Mouse (Mus musculus): ENCODE measurements at regions not wholly inside any gene's neighbourhood (a gene's known extent, or its start where the extent isn't known, plus 50 kb on each side); places are given as distances from the start of the nearest gene placed in this dataset.

- H3K79me2 ChIP-seq (ENCODE audit: control insufficient read depth, insufficient read depth): no peaks in the 10 kb centered on the region
- TF ChIP-seq MAX (IDR thresholded peaks at IDR 0.05; ENCODE audit: low read depth): no peak
- no peak for TF ChIP-seq SRF (IDR thresholded peaks at IDR 0.05; ENCODE audit: control insufficient read depth, insufficient read length, low read depth)
- TF ChIP-seq TCF12 (IDR thresholded peaks at IDR 0.05; ENCODE audit: insufficient read depth, poor library complexity, severe bottlenecking): no peak
- no peak for TF ChIP-seq MYOG (IDR thresholded peaks at IDR 0.05; ENCODE audit: control insufficient read depth in 1 of 3, insufficient read depth in 1 of 3, insufficient read length in 2 of 3, low read depth in 2 of 3)
- no peak for TF ChIP-seq TCF3 (IDR thresholded peaks at IDR 0.05; ENCODE audit: insufficient read length, low read depth)
- no peak for TF ChIP-seq REST (IDR thresholded peaks at IDR 0.05; ENCODE audit: insufficient read depth, insufficient read length)
- no peak for TF ChIP-seq POLR2A (IDR thresholded peaks at IDR 0.05; ENCODE audit: insufficient read length, low read depth)
- TF ChIP-seq E2F4 (IDR thresholded peaks at IDR 0.05; ENCODE audit: insufficient read depth): no peak
- TF ChIP-seq USF1 (IDR thresholded peaks at IDR 0.05; ENCODE audit: low read depth): no peak
- TF ChIP-seq MYOD1 (IDR thresholded peaks at IDR 0.05; ENCODE audit: control insufficient read depth in 1 of 3, insufficient read length in 2 of 3, low read depth in 2 of 3): no peak
- no peak overlapping the region for H3K4me3 ChIP-seq
- H3K4me2 ChIP-seq (ENCODE audit: low read depth): no peak overlapping the region
- H3K27me3 ChIP-seq (ENCODE audit: control insufficient read depth, insufficient read depth, insufficient read length): no peaks in the 10 kb centered on the region
- H3K36me3 ChIP-seq (ENCODE audit: control insufficient read depth, insufficient read depth): no peaks in the 10 kb centered on the region
- no peak overlapping the region for H3ac ChIP-seq (ENCODE audit: control insufficient read depth, insufficient read length)
These were observed 76.6 kb downstream of the Arrdc3 start for GRCm38 (mm10) chr13:80959763-80960162.

GRCm38 (mm10) chr13:80961985-80962617, 78.9 kb downstream of the Arrdc3 start:
- peak overlapping the region; percentile 24 for H3K4me3 ChIP-seq
- H3K27me3 ChIP-seq (ENCODE audit: control insufficient read depth, insufficient read depth, insufficient read length): no peaks in the 10 kb centered on the region
- no peak overlapping the region for H3ac ChIP-seq (ENCODE audit: control insufficient read depth, insufficient read length)
- peak overlapping the region; percentile 97 for H3K4me2 ChIP-seq (ENCODE audit: low read depth)
- TF ChIP-seq TCF3 (IDR thresholded peaks at IDR 0.05; ENCODE audit: insufficient read length, low read depth) (no peak), SRF (IDR thresholded peaks at IDR 0.05; ENCODE audit: control insufficient read depth, insufficient read length, low read depth) (no peak), TCF12 (IDR thresholded peaks at IDR 0.05; ENCODE audit: insufficient read depth, poor library complexity, severe bottlenecking) (no peak), CEBPB (IDR thresholded peaks at IDR 0.05; ENCODE audit: insufficient read depth, poor library complexity, severe bottlenecking) (no peak), MYOG (IDR thresholded peaks at IDR 0.05; ENCODE audit: control insufficient read depth in 1 of 3, insufficient read depth in 1 of 3, insufficient read length in 2 of 3, low read depth in 2 of 3) (no peak), E2F4 (IDR thresholded peaks at IDR 0.05; ENCODE audit: insufficient read depth) (no peak), USF1 (IDR thresholded peaks at IDR 0.05; ENCODE audit: low read depth) (no peak), MAX (IDR thresholded peaks at IDR 0.05; ENCODE audit: low read depth) (no peak), POLR2A (IDR thresholded peaks at IDR 0.05; ENCODE audit: insufficient read length, low read depth) (no peak), REST (IDR thresholded peaks at IDR 0.05; ENCODE audit: insufficient read depth, insufficient read length) (no peak), POLR2AphosphoS2 (IDR thresholded peaks at IDR 0.05; ENCODE audit: insufficient read length, low read depth) (no peak), MYOD1 (IDR thresholded peaks at IDR 0.05; ENCODE audit: control insufficient read depth in 1 of 3, insufficient read length in 2 of 3, low read depth in 2 of 3) (no peak)
- H3K36me3 ChIP-seq (ENCODE audit: control insufficient read depth, insufficient read depth): no peaks in the 10 kb centered on the region
- H3K79me2 ChIP-seq (ENCODE audit: control insufficient read depth, insufficient read depth): no peaks in the 10 kb centered on the region

GRCm38 (mm10) chr13:80962789-80963590, 79.8 kb downstream of the Arrdc3 start:
- Histone ChIP-seq H3K4me3 (peak overlapping the region; percentile 24), H3ac (ENCODE audit: control insufficient read depth, insufficient read length) (no peak overlapping the region), H3K4me2 (ENCODE audit: low read depth) (peak overlapping the region; percentile 97), H3K79me2 (ENCODE audit: control insufficient read depth, insufficient read depth) (no peaks in the 10 kb centered on the region), H3K27me3 (ENCODE audit: control insufficient read depth, insufficient read depth, insufficient read length) (no peaks in the 10 kb centered on the region), H3K36me3 (ENCODE audit: control insufficient read depth, insufficient read depth) (no peaks in the 10 kb centered on the region)
- peak in 2 of 3 experiments; percentile 43 to 84 for TF ChIP-seq MYOG (IDR thresholded peaks at IDR 0.05; ENCODE audit: control insufficient read depth in 1 of 3, insufficient read depth in 1 of 3, insufficient read length in 2 of 3, low read depth in 2 of 3)
- TF ChIP-seq REST (IDR thresholded peaks at IDR 0.05; ENCODE audit: insufficient read depth, insufficient read length): no peak
- TF ChIP-seq TCF12 (IDR thresholded peaks at IDR 0.05; ENCODE audit: insufficient read depth, poor library complexity, severe bottlenecking): no peak
- TF ChIP-seq CEBPB (IDR thresholded peaks at IDR 0.05; ENCODE audit: insufficient read depth, poor library complexity, severe bottlenecking): peak; percentile 49; the same call in 1 of the 2 replicates
- TF ChIP-seq E2F4 (IDR thresholded peaks at IDR 0.05; ENCODE audit: insufficient read depth): no peak
- no peak for TF ChIP-seq MAX (IDR thresholded peaks at IDR 0.05; ENCODE audit: low read depth)
- peak; percentile 14 for TF ChIP-seq TCF3 (IDR thresholded peaks at IDR 0.05; ENCODE audit: insufficient read length, low read depth)
- peak; percentile 78 for TF ChIP-seq USF1 (IDR thresholded peaks at IDR 0.05; ENCODE audit: low read depth)
- peak; percentile 70 for TF ChIP-seq POLR2AphosphoS2 (IDR thresholded peaks at IDR 0.05; ENCODE audit: insufficient read length, low read depth)
- no peak for TF ChIP-seq SRF (IDR thresholded peaks at IDR 0.05; ENCODE audit: control insufficient read depth, insufficient read length, low read depth)
- peak; percentile 78 for TF ChIP-seq POLR2A (IDR thresholded peaks at IDR 0.05; ENCODE audit: insufficient read length, low read depth)
- TF ChIP-seq MYOD1 (IDR thresholded peaks at IDR 0.05; ENCODE audit: control insufficient read depth in 1 of 3, insufficient read length in 2 of 3, low read depth in 2 of 3): peak in 2 of 3 experiments; percentile 44 to 82

GRCm38 (mm10) chr13:80963591-80963940, 80.4 kb downstream of the Arrdc3 start:
- TF ChIP-seq SRF (IDR thresholded peaks at IDR 0.05; ENCODE audit: control insufficient read depth, insufficient read length, low read depth): no peak
- peak; percentile 42 for TF ChIP-seq USF1 (IDR thresholded peaks at IDR 0.05; ENCODE audit: low read depth)
- TF ChIP-seq E2F4 (IDR thresholded peaks at IDR 0.05; ENCODE audit: insufficient read depth): no peak
- no peak for TF ChIP-seq CEBPB (IDR thresholded peaks at IDR 0.05; ENCODE audit: insufficient read depth, poor library complexity, severe bottlenecking)
- TF ChIP-seq MAX (IDR thresholded peaks at IDR 0.05; ENCODE audit: low read depth): no peak
- no peak for TF ChIP-seq POLR2AphosphoS2 (IDR thresholded peaks at IDR 0.05; ENCODE audit: insufficient read length, low read depth)
- Histone ChIP-seq H3K4me3 (peak overlapping the region; percentile 24), H3ac (ENCODE audit: control insufficient read depth, insufficient read length) (no peak overlapping the region), H3K36me3 (ENCODE audit: control insufficient read depth, insufficient read depth) (no peaks in the 10 kb centered on the region), H3K4me2 (ENCODE audit: low read depth) (peak overlapping the region; percentile 97), H3K27me3 (ENCODE audit: control insufficient read depth, insufficient read depth, insufficient read length) (no peaks in the 10 kb centered on the region), H3K79me2 (ENCODE audit: control insufficient read depth, insufficient read depth) (no peaks in the 10 kb centered on the region)
